Mouse (Mus musculus) thymus, postnatal 25 days (tissue): ENCODE measurements at regions not wholly inside any gene's neighbourhood (a gene's known extent, or its start where the extent isn't known, plus 50 kb on each side); places are given as distances from the start of the nearest gene placed in this dataset.

ENCODE experiments used
- DNase-seq: peaks from one replicate; pipeline ENCODE4 v3.0.0; 2022

DNA sequence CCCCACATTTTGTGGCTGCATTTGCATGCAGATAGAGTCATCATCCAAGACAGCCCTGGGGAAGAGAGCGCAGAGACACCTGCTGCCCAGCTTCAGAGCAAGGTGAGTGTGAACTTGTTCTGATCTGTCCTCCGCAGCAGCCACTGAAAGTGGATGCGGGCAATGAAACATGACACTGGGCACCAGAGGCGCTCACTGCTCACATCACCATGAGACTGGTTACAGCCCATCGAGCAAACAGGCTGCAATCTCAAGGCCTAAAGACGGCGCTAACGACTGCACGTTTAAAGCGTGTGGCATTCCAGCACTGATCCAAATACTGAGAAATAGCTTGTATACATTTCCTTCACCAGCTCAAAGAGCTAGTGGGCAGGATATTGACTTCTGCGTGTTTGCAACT lies 65.8 kb downstream of the Barhl2 start:
- no peak for DNase-seq

DNA sequence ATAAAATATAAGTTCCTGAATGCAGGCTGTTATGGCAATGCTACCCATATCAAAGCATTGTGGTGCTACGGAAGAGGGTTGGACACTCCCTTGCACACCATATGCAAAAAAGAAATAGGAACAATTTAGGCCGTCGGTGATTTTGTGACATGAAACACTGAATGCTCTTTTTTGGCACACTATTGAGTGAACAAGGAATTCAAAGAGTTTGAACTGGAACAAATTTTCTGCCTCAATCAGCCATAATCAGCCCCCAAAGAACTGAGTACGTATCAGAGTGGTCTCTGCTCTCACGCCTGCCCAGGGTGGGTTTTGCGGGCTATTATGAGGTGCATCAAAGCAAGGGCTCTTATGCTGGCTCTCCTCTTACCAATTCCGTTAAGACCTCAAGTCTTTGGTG lies 71.3 kb downstream of the Barhl2 start:
- no peak for DNase-seq

DNA sequence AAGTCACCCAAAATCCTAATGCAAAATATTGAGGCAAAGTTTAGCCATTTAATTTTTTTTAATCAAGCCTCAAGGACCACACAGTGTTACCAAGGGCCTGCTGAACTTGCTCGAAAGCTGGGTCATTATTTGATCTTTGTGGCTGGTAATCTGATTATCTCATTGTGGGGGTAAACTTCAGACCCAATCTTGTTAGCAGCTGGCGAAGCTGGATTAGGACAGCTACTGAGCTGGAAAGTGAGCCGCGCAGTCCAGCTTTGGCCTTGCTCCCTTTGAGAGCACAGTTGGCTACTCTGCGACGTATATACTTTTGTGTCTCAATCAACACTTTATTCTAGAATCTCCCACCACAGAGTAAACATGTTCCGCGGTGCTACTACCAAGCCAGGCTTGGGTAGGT lies 72.1 kb downstream of the Barhl2 start:
- no peak for DNase-seq

DNA sequence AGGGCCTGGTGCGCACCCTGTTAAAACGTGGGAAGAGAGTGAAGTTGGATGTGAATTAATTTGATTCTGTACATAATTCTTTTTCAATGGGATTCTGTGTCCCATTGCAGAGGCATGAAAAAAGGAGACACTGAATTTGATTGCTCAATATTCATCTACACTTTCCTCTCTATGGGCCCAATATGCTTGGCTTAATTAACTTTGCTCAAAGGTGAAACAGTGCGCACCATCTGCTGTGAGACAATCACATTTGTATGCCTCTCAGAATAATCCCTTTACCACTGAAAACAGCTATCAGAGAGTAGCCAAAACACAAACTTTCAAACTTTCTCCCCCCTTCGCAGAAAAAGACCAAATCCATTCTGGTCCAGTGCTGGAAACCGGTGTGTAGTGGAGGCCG lies 72.7 kb downstream of the Barhl2 start:
- no peak for DNase-seq

DNA sequence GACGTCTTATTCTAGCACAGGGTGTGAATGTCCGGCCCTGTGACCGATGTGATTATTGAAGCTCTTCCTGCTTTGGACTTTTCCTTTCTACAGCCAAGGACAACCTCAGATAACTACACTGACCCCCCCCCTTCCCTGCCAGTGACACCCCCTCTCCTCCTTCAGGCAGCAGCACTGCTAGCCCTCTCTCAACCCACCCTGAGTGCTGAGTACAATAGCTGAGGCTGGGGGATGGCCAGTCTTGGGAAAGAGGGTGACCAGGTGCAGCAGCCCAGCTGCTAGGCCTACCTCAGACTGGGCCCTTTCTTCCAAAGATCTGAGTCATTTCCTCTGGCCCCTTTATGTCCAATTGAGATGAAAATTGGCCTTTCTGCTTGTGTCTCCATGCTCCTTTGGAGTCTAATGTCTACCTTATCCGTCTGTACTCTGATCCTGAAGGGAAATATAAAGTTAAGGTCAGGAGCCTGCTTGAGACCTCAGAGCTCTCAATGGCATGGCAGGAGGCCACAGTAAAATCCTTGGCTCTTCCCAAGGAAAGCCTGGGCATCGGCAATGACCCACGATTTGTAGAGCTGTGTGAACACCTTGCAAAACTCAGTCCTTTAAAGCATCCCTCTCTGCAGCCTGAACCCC lies 73.7 kb downstream of the Barhl2 start:
- DNase-seq, result no peak

DNA sequence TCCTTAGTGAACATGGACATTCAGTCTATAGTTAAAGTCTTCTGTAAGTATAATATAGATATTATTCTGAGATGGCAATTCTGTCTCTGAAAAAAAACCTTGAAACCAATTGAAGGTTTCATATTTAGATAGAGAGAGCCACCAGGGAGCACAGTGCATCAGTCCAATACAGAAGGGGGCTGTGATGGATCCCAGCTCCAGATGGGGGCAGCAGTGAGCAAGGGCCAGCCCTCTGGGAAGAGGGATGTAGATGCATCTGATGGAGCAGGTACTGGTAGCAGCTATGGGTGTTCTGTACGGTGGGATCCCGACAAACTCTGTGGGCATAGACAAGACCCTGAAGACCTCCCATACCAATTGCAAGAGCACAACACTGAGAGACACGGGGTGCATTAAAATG lies 76.0 kb downstream of the Barhl2 start:
- DNase-seq, result peak; percentile 2

DNA sequence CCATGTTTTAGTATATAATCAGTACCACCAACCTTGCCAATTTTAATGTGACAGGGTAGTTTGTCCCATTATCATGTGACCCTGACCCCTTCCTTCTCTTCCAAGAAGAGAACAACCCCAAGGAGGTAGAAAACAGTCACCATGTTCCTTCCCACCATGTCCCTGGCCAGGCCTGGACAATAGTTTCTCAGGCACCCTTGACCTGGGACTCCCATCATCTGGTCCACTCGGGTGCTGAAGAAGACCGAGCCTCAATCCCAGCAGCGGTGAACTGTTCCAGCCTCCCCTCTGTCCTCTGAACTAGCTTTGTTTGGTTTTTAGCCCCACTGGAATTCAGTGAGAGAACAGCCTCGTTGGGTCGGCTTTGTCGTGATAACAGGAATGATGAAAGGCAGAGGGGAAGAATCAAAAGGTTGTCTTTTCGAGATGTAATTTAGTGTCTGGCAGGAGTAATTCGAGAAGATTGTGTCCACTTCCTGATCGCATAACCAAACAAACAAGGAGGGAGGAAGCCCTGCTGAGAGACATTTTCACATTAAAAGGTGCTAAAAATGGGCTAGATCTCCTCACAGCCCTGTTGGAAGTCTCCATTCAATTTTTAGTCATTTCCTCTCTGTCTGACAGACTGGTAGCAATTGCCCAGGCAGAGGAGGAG lies 77.2 kb downstream of the Barhl2 start:
- DNase-seq, result no peak

DNA sequence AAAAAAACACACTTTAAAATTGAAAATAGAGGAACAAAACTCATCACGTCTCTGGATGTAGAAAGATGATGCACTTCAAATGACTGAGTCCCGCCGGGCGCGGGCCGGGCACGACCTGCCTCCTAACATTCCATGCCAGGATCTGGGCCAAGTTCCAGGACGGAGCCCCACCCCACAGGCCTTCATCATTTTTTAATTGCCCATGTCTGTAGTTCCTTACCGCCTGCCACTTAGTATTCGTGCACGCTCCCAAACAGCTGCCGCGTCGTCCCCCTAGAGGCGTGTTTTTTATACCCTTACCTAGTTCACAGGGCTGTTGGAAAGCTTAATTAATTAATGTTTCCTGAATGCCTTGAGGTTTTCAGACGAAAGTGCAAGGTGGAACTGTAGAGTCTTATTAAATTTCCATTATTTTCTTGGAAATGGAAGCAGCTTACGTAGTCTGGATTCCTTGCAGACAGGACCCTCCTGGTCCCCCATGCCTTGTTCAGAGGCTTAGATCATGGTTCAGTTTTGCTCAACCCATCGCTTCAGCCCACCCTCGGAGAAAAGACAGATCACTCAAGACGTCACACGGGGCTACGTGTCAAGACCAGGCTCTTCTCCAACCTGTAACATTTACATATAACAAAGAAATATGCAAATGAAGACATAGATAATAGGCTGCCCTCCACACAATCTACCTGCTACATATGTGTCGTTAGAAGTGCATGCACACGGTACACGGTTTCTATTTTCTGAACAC lies 81.0 kb downstream of the Barhl2 start:
- no peak for DNase-seq

DNA sequence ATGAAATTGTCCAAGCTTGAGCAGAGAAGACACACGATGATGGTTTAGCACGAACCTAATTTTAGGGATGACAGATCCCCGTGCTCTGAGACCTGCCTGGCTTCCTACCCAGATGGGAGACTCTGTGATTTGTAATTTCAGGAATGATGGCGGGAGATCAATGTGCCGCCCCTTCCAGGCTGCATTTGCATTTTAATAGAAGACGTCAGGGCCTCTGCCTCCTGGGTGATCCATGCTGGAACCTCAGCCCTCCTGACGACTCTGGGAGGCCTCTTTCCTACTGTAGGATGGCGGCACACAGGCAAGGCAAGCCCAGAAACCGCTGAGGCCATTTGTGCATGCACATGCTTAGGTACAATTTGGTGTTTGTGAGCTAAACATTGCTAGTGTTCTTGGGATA lies 90.1 kb downstream of the Barhl2 start:
- DNase-seq, result no peak

DNA sequence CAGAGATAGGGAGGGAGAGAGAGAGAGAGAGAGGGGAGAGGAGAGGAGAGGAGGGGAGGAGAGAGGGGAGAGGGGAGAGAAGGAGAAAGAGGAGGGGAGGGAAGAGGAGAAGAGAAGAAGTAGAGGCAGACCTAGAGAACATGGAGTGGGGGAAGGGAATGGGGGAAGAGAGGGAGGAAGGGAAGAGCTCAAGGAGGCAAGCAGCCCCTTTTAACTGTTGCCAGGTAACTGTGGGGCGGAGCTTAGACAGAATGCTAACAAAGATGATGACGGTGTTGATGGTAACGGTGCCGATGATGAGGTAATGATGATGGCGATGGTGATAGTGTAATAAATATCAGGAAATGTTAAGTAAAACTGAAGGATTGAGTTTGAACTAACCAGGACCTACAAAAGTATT lies 90.7 kb downstream of the Barhl2 start:
- DNase-seq, result no peak

DNA sequence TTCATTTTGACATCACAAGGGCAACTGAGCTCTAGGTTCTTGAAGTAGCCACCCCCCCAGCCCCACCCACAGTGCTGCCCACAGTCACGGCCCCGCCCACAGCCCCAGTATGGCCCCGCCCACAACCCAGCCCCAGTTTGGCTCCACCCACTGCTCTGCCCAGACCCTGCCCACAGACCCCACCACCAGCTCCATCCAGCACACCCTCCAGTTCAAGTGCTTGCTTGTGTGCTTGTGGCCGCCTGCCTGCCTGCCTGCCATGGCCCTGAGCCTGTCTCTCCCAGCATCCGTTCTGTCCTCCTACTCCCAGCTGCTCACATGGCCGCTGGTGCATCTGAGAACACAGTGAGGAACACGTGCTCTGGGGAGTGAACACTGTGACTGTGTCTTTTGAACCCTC lies 92.0 kb downstream of the Barhl2 start:
- DNase-seq, result no peak

DNA sequence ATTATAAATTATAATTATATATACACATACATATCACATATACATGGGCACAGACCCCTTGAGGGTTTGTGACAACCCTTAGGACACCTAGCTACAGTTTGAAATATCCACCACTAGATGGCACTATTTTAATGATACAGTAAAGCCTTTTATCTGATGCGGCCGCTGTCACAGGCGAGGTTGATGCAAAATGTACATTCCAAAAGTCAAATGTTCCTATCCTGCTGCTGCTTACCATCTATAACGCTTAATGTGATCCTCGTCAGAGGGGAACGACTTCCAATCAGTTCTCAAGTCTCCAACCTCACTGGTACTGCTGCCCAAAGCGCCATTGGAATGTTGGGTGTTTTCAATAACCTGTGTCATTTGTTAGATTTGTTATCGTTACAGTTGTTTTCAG lies 92.9 kb downstream of the Barhl2 start:
- DNase-seq, result no peak

DNA sequence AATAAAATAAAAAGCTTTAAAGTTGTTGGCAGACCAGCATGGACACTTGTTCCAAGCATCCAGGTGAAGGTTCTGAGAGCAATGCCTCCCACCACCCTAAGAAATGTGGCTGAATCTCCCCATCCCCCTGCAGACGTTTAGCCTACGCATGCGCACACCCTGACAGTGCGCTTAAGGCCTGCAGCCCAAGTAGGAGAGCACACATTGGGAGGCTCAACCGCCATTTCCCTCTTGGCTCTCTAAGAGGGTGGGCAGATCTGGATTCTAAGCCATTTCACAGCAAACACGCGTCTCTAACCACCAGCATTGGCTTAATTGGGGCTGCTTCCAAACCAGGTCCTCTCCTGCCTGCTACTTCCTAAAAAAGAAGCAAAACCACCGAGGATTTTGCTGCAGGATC lies 106.6 kb downstream of the Barhl2 start:
- DNase-seq, result no peak

DNA sequence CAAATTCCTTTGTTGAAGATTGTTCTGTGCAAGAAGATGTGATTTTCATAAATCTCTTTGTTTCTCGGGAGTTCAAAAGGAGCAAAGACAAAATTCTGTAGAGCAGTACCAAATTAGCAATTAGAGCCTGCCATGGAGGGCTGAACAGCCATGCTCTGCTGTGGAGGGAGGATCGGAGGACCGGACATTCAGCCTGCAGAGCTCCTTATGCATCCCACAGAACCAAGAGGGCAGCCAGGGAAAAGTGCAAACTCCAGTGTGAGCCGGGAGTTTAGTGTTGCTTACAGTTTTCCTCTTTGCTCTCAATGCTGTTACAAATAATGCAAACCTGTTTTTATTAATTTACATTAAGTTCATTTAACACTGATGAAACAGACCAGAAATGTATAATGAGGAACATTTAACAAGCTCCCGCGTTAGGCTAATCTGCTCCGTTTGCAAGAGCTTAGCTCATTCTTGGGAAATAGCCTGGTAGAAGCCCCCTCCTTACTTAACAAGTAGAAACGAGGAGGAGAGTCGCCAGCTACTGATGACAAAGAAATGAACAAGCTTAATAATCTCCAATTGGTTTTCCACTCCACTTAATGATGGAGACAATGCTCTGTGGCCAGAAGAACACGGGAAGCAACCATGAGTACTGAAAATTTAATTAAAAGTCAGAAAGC lies 108.0 kb downstream of the Barhl2 start:
- no peak for DNase-seq

DNA sequence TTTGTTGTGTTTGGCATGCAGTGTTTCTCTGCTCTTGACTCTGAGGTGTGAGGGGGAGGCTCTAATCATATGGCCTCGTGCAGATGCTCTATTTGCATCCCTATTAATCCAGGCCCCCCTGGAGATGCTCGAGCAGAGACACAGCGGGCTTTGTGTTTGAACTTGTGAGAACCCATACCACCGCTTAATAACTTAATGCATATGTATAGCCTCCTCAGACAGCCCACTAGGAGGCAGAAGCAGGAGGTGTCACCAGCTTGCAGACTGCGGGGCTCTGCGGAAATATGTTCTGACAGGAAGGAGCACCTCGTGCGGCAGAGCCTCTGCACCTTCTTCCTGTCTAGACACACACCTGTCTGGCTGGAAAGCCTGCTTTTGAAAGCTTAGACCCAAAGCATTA lies 113.7 kb downstream of the Barhl2 start:
- DNase-seq, result no peak

DNA sequence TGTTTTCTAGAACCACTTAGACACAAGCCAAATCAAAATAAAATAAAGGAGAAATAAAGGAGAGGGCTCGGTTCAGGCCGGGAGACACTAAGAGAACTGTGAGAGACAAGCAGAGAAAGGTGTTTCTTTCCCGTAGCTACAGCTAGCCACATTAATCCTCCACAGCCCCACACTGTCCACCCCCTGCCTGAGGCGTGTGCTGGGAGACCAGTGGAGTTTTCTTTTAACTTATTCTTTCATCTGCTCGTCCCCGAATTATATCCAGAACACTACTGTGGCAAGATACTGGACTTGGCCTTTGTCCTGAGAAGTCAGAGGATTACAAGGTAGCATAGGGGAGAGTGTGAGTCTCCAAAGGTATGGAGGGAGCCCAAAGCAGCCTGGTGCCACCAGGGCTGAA lies 114.4 kb downstream of the Barhl2 start:
- DNase-seq, result no peak

DNA sequence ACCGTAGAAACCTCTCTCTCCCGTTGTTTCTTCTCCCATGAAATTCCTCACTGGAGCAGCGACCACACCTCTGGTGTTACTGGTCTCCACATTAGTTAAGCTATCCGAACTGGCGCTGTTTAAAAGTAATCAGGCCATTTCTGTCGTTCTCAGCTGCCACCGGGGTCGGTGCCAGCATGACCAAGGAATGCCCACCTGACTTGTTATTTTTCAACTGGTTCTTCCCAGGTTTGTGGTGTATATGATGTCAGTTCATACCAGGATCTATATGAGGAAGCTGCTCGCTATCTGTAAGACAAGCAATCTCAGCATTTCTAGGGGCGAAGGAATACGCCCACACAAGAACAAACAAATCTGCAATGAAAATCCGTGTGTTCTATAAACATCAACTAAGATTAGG lies 116.6 kb downstream of the Barhl2 start:
- no peak for DNase-seq

DNA sequence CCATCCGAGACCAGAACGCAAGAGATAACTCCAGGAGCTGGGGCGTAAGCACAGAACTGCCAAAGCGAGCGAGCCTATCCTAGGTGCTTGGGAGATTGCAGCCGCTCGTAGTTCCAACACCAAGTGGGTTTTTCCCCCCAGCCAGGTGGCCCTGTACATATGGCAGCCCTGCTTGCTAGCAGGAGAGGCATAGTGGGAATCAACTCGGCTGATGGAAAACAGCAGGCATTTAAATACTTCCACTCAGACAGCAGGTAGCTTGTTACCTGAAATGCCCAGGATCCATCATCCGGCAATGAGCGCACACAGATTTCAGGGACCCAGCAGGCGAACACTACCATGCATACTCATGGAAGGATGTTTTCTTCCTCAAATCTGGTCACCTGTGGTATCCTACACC lies 122.3 kb downstream of the Barhl2 start:
- no peak for DNase-seq

DNA sequence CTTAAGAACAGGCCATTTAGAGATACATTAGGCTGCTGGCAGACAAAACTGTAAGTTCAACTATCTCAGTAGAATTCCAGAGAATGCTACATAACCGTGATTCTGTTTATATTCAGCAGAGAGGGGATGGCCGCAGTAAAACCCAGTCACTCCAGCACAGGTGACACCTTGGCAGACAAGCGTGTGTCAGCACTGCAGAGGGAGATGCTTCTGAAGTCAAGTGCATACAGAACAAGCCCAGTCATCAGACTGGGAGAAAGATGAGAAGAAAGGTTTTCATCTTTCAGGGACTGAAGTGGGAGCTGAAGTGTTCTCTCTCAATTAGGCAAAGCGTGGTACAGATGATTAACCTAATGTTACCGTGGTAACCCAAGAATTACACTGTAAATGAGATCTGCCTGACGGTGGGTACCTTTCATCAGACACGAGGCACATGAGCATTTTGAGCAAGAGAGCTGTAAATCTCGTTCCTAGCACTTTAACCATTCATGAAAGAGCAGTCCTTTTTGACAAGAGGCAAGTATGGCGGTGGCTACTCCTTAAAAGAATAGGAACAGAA lies 130.3 kb downstream of the Barhl2 start:
- no peak for DNase-seq

DNA sequence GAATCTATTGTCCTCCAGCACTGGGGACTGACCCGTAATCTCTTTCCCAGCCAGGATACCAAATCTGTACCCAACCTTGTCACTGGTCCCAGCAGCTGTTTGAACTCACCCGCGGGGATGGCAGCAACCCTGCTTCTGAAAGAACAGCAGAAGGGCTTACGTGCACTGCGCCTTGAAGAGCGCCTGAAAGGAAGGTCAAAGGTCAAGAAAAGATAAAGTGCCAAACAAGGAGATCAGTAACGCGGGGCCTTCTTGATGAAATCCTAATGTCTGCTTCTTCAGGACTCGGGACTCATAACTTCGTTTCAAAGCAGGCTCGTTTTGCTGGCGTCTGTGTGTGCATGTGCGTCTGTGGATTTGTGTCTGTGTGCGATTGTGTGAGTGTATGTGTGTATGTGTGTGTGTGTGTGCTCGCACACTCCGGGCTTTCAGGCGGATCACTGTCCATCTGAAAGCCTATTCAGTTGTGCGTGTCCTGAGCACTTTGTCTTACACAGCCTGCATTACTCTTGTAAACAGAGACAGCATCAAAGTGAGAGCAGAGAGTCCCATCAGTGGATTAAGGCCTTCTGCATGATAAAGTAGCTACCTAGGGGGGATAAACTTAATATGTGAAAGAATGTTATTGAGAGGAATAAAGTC lies 135.3 kb downstream of the Barhl2 start:
- DNase-seq, result no peak

DNA sequence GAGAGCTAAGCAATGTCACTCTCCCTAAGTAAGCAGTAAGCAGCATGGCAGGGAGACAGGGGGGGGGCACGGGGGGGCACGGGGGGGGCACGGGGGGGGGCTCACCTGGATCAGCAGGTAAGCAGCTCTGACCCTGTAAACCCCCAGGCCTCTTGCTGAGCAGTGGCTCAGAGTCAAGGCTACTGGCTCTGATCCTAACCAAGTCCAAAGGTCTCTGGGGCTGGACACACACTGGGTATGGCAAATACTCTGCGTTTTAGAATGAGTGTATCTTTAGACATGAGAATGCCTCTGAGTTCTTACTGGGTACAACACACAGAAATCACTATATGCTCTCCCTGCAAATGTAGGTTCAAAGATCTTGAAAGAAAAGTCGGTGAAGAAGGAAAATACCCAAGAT lies 136.5 kb downstream of the Barhl2 start:
- no peak for DNase-seq

DNA sequence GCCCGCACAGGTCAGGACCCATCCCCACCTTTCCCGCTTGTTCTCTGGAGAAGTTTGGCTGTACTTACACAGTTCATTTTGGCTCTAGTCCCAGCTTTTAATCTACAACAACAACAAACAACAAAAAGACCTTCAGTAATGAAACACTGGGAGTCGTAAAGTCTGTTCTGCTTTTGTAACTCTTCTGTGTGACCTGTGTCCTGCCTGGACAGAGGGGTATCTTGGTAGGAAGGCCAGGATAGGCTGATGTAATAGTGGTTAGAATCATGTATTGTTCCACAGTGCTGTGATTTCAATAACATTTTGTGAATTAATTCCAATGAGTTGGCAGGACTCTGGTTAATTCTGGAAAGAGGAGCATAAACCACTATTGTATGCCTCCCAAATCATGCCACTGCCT lies 136.9 kb downstream of the Barhl2 start:
- DNase-seq, result no peak

DNA sequence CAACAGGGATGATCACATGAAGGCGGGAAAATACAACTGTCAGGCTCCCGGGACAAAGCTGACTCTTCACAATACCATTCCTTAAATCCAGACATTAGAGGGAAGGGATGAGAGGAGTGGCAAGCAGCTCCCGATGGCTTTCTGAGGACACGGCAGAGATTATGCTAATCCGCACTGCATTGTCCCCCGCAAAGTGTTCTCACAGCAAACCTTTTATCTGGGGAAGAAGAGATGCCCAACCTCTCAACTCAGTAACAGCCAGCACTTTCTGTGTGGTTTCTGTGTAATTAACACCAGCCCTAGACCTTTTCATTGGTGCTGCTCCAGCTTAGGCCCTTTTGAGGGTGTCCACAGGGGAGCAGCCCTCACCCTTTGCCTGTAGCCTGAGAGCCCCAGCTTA lies 137.9 kb downstream of the Barhl2 start:
- DNase-seq, result no peak
